Mouse (Mus musculus) cortical plate, adult 2 months (tissue): ENCODE measurements around the gene Usp42. TPM values are rescaled to one million over a fixed set of nuclear protein-coding genes. Genes with fewer than 3 reads are reported as not detected.

Experiments used
- H3K27ac ChIP-seq: fragments of 200-500 bp; 2 replicates; pipeline ENCODE4 v1.5.1; 2012; ENCODE audit warnings: low read length, control low read depth, inconsistent platforms; ENCODE audit not compliant: insufficient read depth
- H3K4me1 ChIP-seq: fragments of 200-500 bp; 2 replicates; pipeline ENCODE4 v1.6.1; 2011; ENCODE audit warnings: low read length; ENCODE audit not compliant: control insufficient read depth, insufficient read depth
- H3K4me3 ChIP-seq: fragments of 200-500 bp; 2 replicates; pipeline ENCODE4 v1.5.1; 2011; ENCODE audit warnings: mild to moderate bottlenecking, low read length, control low read depth; ENCODE audit not compliant: insufficient read depth
- CTCF ChIP-seq: fragments of 200-500 bp; IDR thresholded peaks from 2 replicates; pipeline ENCODE4 v1.5.1; 2011; ENCODE audit warnings: mild to moderate bottlenecking, control low read depth, low read length; ENCODE audit not compliant: insufficient read depth; ENCODE audit errors: extremely low read depth
- POLR2A ChIP-seq: fragments of 200-500 bp; IDR thresholded peaks from 2 replicates; pipeline ENCODE4 v1.6.1; 2011; ENCODE audit warnings: mild to moderate bottlenecking, low read length, control low read depth; ENCODE audit not compliant: insufficient read depth; ENCODE audit errors: extremely low read depth
- polyA plus RNA-seq: library from polyadenylated mRNA; depleted of rRNA; stranded (reverse); fragments of >200 nt; gene quantifications from 2 replicates; pipeline ENCODE4 v1.2.3, GENCODE M21; 2012; rRNA removed

Gene Usp42
- polyA plus RNA-seq, 1 experiment, result 10.9 TPM

DNA sequence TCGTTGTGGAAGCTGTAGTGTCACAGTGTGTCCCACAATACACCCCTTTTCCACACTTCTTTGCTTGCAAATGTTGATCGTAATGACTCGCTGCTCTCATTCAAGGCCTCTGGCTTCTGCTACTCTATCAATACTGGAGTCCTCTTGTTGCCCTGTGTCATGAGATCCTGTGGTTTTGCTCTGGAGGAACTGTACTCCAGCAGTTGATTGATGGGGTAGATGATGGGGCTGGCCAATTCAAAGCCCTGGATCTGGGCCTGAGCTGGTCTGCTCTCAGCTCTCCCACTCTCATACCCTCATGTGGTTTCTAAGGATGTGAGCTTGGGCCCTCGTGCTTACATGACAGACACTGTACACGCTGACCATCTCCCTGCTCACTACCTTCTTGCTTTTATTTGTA is 57.5 kb downstream of the Usp42 start:
- H3K4me3 ChIP-seq, result no peak overlapping the region
- H3K27ac ChIP-seq, result no peak overlapping the region
- no peak for TF ChIP-seq POLR2A
- TF ChIP-seq CTCF, result no peak

GRCm38 (mm10) chr5:143670740-143671415 is 61.2 kb downstream of the Usp42 start:
- no peak overlapping the region for H3K4me3 ChIP-seq
- no peak for TF ChIP-seq CTCF
- TF ChIP-seq POLR2A, result no peak
- H3K27ac ChIP-seq, result no peak overlapping the region; the same call in 1 of the 2 replicates
- H3K4me1 ChIP-seq, result peaks cover 9% of the 10 kb centered on the region

More for the DNA sequence above, 57.5 kb downstream of the Usp42 start:
- H3K4me1 ChIP-seq, result peaks cover 6% of the 10 kb centered on the region

- Histone ChIP-seq H3K4me1 (peaks cover 11% of the 10 kb centered on the region), H3K27ac (no peak overlapping the region), H3K4me3 (no peak overlapping the region)
- no peak for TF ChIP-seq CTCF
- TF ChIP-seq POLR2A, result no peak
Measured at GRCm38 (mm10) chr5:143669839-143670238, 62.2 kb downstream of the Usp42 start.

- Histone ChIP-seq H3K27ac (no peak overlapping the region), H3K4me1 (peaks cover 11% of the 10 kb centered on the region), H3K4me3 (no peak overlapping the region)
- TF ChIP-seq CTCF, result peak; percentile 29; the same call in 1 of the 2 replicates
- TF ChIP-seq POLR2A, result no peak
Measured at GRCm38 (mm10) chr5:143669393-143669792, 62.7 kb downstream of the Usp42 start.

DNA sequence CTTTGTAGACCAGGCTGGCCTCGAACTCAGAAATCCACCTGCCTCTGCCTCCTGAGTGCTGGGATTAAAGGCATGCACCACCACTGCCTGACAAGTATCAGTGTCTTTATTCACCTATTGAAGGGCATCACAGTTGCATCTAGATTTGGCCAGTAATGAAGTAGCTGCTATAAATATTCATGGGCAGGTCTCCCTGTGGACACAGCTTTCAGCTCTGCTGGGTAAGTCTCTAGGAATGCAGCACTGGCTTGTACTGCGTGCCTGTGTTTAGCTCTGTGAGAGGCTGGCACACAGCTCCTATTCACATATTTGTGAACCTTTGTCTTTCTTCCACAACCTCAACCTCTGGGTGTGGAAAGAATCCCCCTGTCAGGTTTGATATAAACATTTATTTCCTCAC is 63.2 kb downstream of the Usp42 start:
- H3K27ac ChIP-seq, result no peak overlapping the region
- peaks cover 11% of the 10 kb centered on the region for H3K4me1 ChIP-seq

GRCm38 (mm10) chr5:143666015-143666414 is 66.1 kb downstream of the Usp42 start:
- TF ChIP-seq POLR2A (no peak), CTCF (no peak)
- no peak overlapping the region for H3K27ac ChIP-seq

More for the DNA sequence above, 63.2 kb downstream of the Usp42 start:
- no peak overlapping the region for H3K4me3 ChIP-seq
- no peak for TF ChIP-seq POLR2A
- TF ChIP-seq CTCF, result no peak

DNA sequence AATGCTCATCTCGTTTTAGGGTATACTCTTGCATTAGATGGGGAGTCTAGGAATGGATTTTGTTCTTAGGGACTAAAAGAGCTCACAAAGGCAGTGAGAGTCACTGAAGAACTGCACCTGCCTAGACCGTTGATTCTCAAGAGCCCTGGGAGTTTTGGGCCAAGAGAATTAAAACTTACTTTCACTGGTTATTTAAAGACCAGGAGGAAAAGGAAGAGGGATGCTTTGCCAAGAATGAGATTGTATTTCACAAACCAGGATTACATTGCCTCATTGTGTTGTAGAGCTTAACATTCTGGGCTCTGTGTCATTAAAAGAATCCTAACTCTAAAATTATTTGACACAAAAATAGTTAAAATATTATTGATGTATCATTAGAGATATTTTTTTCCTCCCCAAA is 66.5 kb downstream of the Usp42 start:
- Histone ChIP-seq H3K4me3 (no peak overlapping the region), H3K27ac (no peak overlapping the region), H3K4me1 (peaks cover 12% of the 10 kb centered on the region)
- TF ChIP-seq POLR2A (no peak), CTCF (no peak)

More at GRCm38 (mm10) chr5:143666015-143666414, 66.1 kb downstream of the Usp42 start:
- peaks cover 12% of the 10 kb centered on the region for H3K4me1 ChIP-seq
- H3K4me3 ChIP-seq, result no peak overlapping the region

DNA sequence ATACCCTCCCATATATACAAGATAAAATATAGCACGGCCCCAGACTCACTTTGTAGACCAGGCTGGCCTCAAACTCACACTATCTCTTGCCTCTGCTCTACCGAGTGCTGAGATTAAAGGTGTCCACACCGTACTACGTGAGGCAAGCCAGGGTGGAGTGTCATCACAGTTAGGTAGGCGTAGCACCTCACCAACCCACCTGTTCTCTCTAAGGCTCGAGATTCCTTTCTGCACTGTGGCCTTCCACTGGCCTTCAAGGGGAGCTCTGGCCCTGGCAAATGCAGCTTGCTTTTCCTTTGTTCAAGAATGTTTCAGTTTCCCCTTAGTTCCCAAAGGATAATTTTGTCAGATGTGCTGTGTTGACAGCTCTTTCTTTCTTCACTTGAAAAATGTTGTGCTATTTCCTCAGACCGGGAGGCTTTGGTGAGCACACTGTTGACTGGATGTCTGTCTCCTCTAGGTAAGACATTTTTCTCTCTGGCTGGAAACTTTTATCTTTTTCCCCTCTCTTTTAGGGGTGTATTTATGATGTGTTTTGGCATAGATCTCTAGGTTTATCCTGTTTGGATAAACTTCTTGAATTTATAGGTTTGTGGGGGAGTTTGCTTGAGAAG is 68.9 kb downstream of the Usp42 start:
- no peak overlapping the region for H3K27ac ChIP-seq
- TF ChIP-seq CTCF (no peak), POLR2A (no peak)
- H3K4me3 ChIP-seq, result no peak overlapping the region
- peaks cover 7% of the 10 kb centered on the region for H3K4me1 ChIP-seq

Other genes starting within 250 kb of the Usp42 start
- gene Rac1, start 204.2 kb downstream of the Usp42 start, polyA plus RNA-seq, result 516 and 529 TPM in 2 replicates
- gene Cyth3, start 109.8 kb downstream of the Usp42 start, polyA plus RNA-seq, result 33.9 and 35.4 TPM in 2 replicates
- gene Eif2ak1, start 85.5 kb upstream of the Usp42 start, polyA plus RNA-seq, result 36.2 and 36.4 TPM in 2 replicates
- gene Ankrd61, start 165.4 kb upstream of the Usp42 start, polyA plus RNA-seq, result 0.21 and 0.31 TPM in 2 replicates
- gene Aimp2, start 177.6 kb upstream of the Usp42 start, polyA plus RNA-seq, result 56.0 and 58.3 TPM in 2 replicates
- gene Pms2, start 177.7 kb upstream of the Usp42 start, polyA plus RNA-seq, result 14.9 and 18.2 TPM in 2 replicates
- gene Gm42421, start 195.9 kb upstream of the Usp42 start, polyA plus RNA-seq, result 3.1 and 4.2 TPM in 2 replicates
- gene Rsph10b, start 200.8 kb upstream of the Usp42 start, polyA plus RNA-seq, result 15.2 TPM in 2 replicates